Mouse (Mus musculus) adrenal gland, postnatal 14 days (tissue): ENCODE results near the gene Cyp4a10. TPM values are rescaled to one million over a fixed set of nuclear protein-coding genes. Genes with fewer than 3 reads are reported as not detected.
"Not testable (repeated sequence)": the region's sequence is repeated elsewhere in the genome, so short reads cannot be mapped to it uniquely, and the experiment has no call there.

Experiments
- DNase-seq: peaks from one replicate; pipeline ENCODE4 v3.0.0; 2021; ENCODE audit warnings: mixed read lengths
- long read RNA-seq, 2 experiments: library from polyadenylated mRNA; stranded (forward); transcript quantifications; one replicate each; pipeline ENCODE4 v2.0.0; 2021
- total RNA-seq: library from RNA; stranded (reverse); gene quantifications from 2 replicates; pipeline ENCODE4 v1.2.3, GENCODE M21; 2021

Cyp4a10 gene
- total RNA-seq = 0.53 and 1.3 TPM in 2 replicates
- long read RNA-seq, experiment 1 = 0 reads
- long read RNA-seq, experiment 2, partial matches to known transcripts = 0 of 1 reads
- long read RNA-seq, experiment 2, other reads (novel, unspliced or antisense) = 0 of 1 reads

- not testable (repeated sequence) for DNase-seq
These were observed at the start of gene Cyp4a10 for GRCm38 (mm10) chr4:115518000-115518399. Gene Cyp4a10 (plus strand): TSS chr4:115518264.

GRCm38 (mm10) chr4:115473585-115473984, 44.5 kb upstream of the Cyp4a10 start:
- not testable (repeated sequence) for DNase-seq

DNA sequence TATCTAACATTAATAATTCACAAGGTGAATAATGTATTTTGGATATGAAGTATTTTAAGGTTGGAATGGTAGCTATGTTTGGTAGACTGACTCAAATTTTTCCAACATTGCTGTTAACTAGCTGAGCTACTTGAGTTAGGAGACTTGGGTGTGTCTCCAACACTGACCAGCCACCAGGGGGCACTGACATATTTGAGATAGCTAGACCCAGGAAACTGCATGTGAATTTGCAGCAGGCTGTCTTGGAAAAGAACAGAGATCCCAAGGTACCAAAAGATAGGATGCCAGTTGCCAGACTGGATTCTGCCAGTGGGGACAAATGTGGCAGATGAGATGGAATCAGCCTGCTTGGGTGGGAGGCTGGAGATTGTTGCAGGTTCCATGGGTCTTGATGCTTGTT, 42.0 kb upstream of the Cyp4a10 start:
- DNase-seq = peak; percentile 27

DNA sequence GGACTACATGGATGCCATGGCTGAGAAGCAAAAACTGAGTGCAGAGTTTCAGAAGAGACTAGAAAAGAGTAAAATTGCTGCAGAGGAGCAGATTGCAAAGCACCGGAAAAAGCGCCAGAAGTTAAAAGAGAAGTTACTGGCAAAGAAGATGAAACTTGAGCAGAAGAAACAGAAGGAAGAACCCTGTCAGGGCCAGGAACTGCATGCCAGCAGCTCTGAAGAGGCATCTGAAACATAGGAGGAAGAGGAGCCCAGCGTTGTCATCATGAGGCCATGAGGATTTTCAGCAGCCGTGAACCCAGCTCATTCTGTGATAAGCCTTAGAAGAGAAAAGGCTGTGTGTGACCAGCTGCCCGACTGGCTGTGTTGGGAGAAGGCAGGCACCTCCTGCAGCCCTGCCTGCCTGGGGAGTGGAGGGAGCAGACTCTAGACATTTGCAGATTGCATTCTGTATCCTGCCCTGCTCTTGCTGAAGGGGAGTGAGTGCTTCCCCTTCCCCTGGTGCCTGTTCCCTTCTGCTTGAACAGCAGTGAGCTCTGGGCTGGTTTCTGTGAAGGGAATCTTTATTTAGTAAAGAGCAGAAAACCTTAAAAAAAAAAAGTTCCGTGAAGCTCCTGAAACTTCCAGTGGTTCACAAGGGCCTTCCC, 36.9 kb upstream of the Cyp4a10 start:
- DNase-seq = no peak

DNA sequence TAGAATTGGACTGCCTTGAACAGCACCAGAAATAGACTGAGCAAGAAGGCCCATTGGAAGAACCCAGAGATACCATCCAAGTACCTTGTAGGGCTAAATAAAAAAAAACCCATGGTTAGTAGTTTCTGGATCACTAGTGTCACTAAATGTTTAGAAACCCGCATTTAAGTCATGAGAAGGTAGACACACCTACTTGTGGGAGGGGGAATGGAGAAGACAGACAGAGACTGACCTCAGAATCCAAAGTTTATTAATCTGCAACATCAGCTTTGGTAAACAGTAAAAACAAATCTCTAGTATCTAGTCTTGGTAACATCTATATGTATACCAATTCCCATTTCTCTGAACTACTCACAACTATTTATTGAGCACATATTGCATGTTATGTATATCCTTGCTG, 22.1 kb upstream of the Cyp4a10 start, which contains the start of gene Cyp4a14:
Gene Cyp4a14, minus strand, starts transcription at position 142 of the 400 bp plus-strand sequence.
- DNase-seq = no peak

DNA sequence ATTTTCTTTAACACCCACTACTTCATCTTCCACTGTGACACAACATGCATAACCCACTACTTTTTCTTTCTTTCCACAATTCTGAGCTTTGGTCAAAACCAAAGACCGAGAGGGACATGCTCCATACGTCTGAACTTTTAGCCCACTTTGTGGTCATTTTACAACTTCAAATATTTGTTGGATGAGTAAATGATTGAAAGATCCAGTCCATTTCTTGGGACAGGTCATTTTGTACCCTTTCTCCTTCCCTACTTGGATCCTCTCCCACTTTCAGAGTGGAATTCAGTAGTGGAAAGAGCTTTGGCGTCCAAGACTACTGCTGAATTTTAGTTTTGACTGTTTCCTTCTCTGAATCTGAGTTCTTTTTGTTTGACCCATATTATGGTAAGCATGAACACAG, 20.6 kb upstream of the Cyp4a10 start:
- DNase-seq = no peak

GRCm38 (mm10) chr4:115513964-115514363, 4.1 kb upstream of the Cyp4a10 start:
- DNase-seq = not testable (repeated sequence)

DNA sequence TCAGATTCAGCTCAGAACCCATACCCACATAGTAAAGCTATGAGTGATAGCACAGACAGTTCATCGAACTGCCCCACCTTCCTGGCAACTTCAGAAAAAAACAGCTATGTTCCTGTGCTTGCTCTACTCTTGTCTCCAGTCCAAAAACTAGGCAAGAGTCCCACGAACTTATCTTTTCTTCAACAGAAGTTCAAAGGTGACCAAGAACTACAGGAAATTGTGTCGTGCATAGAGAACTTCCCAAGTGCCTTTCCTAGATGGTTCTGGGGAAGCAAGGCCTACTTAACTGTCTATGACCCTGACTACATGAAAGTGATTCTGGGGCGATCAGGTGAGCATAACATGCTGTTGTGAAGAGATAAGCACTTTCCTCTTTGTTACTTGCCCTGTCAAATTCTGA, 1.4 kb downstream of the Cyp4a10 start:
- no peak for DNase-seq

DNA sequence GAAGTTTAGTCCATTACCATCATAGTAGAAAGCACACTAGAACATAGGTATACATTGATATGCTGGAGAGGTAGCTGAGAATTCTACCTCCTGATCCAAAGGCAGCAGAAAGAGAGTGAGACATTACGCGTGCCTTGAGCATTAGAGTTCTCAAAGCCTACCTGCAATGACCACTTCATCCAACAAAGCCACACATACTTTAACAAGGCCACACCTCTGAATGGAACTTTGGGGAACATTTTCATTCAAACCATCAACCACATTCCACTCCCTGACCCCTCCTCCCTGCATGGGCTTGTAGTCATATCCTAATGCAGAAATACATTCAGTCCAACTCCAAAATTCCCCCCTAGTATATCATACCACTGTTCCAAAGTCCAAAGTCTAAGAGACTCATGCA, 3.7 kb downstream of the Cyp4a10 start:
- no peak for DNase-seq

DNA sequence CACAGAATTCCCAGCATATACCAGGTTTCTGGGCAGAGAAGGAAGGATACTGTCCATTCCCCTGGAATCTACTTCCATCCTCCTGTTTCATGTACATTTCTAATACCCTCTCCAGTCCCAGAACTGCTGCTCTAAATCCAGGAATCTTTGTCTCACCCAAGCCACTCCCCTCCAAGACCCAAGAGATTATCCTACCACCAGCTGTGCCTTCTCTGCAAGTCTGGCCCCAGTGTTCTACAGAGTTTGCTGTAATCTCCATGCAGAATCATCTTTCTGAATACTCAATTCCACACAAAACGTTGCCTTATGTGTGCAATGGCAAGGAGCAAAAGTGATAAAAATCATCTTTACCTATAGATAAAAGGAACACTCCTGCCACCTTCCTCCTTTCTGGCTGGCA, 27.0 kb downstream of the Cyp4a10 start:
- DNase-seq = no peak

- no peak for DNase-seq
These were observed 28.2 kb downstream of the Cyp4a10 start for GRCm38 (mm10) chr4:115546141-115546828.

GRCm38 (mm10) chr4:115552726-115553125, 34.7 kb downstream of the Cyp4a10 start:
- DNase-seq = no peak

- DNase-seq = no peak
These were observed 37.4 kb downstream of the Cyp4a10 start for GRCm38 (mm10) chr4:115555513-115555912.

DNA sequence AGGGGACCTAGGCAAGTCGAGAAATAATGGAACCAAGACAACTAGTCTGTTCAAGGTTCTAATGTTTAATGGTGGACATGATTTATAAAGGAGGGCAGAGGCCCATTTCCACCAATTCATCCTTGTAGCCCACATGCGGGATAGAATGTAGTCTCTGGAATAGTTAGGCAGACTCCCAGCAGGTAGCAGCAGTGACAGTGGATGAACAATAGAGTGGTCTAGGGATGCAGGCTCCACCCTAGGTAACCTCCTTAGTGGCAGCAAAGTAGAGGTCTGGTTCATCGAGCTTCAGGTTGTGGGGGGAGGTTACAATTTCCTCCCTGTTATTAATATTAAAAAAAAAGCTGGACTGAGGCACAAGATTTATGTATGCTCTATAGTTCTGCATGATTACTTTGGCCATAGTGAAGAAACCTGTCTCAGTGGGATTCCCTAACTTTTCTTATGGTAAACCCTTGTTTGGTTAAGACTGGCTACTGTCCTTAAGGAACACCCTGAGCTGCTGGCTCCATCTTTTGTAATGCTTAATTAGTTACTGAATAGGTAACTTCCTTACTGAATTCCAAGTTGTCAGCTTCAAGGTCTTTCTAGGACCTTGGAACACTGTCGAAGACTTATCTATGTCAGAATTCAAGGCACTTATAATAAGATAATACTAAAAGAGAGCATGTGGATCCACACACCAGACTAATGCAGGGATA, 39.9 kb downstream of the Cyp4a10 start:
- no peak for DNase-seq

GRCm38 (mm10) chr4:115561236-115561635, 43.2 kb downstream of the Cyp4a10 start:
- DNase-seq = not testable (repeated sequence)

- DNase-seq = no peak
These were observed 45.3 kb downstream of the Cyp4a10 start, which contains the start of gene Cyp4a31 for GRCm38 (mm10) chr4:115563401-115563800. Gene Cyp4a31 (plus strand): TSS chr4:115563649.

DNA sequence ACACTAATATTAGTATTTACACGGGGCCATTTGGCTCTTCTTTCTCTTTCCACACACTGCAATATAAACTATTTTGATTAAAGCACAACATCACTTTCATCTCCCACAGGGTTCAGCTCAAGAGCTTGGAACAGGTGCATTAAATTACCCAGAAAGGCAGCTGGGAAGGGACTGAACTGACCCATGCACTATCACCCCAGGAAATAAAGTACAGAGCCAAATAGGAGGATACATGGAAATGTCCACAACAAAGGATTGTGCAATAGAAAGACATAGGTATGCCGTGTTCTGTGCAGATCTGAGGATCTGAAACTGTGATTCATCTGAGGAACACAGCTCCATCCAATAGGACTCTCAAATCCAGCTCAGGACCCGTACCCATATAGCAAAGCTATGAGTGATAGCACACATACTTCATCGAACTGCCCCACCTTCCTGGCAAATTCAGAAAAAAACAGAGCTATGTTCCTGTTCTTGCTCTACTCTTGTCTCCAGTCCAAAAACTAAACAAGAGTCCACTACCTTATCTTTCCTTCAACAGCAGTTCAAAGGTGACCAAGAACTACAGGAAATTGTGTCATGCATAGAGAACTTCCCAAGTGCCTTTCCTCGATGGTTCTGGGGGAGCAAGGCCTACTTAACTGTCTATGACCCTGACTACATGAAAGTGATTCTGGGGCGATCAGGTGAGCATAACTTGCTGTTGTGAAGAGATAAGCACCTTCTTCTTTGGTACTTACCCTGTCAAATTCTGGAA, 46.6 kb downstream of the Cyp4a10 start:
- not testable (repeated sequence) for DNase-seq

- no peak for DNase-seq
These were observed 57.2 kb downstream of the Cyp4a10 start for GRCm38 (mm10) chr4:115575255-115575654.

GRCm38 (mm10) chr4:115575776-115576175, 57.7 kb downstream of the Cyp4a10 start:
- peak; percentile 17 for DNase-seq

DNA sequence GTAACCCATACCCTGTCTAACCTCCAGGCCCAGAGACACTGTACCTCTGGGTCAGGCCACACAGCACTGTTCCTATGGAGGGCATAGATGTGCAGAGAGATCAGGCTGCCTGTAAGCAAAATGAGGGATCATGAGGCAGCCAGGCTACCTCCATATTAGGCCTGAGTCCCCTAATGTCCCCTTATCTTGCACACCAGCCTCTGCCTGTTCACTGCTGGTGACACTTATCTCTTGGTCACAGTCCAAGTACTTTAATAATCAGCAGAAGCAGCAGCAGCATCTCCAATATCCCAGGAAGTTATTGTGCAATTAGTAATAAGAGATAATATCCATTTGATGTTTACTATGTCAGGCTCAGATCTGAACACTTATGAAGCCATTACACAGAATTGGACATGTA, 65.0 kb downstream of the Cyp4a10 start:
- no peak for DNase-seq
